Mouse (Mus musculus): Measurements from ENCODE around the gene Nfrkb. TPM values are rescaled to one million over a fixed set of nuclear protein-coding genes. Genes with fewer than 3 reads are reported as not detected.

The Nfrkb gene
- polyA plus RNA-seq, 1 experiment from 2014 or later, result 20.2 TPM

DNA sequence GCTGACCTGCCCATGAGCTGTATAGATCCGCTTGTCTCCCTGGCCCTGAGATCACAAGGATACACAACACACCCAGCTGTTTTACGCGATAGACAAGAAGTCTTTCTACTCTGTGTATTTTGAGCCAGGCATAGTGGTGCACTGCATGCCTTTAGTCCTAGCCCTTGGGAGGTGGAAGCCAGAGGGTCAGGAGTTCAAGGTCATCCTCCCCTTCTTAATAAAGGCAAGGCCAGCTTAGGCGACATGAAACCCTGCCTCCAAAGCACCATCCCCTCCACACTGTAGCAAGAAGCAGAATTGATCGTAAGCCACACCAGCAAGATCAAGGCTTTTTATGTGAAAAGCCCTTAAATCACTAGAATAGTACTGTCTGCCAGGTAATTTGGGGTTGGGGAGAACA, 45.8 kb downstream of the Nfrkb start:
- Histone ChIP-seq H3K36me3 (no peaks in the 10 kb centered on the region), H3K9ac (no peak overlapping the region), H3K9me3 (no peaks in the 10 kb centered on the region), H3K27me3 (no peaks in the 10 kb centered on the region), H3K4me1 (no peaks in the 10 kb centered on the region), H3K4me2 (no peak overlapping the region), H3K4me3 (no peak overlapping the region), H3K27ac (no peak overlapping the region)
- no peak for ATAC-seq (ENCODE audit: borderline replicate concordance, extremely low read depth, low FRiP score, low TSS enrichment)
- 82% methylated on average over 5 of the region's 5 CpGs for WGBS

DNA sequence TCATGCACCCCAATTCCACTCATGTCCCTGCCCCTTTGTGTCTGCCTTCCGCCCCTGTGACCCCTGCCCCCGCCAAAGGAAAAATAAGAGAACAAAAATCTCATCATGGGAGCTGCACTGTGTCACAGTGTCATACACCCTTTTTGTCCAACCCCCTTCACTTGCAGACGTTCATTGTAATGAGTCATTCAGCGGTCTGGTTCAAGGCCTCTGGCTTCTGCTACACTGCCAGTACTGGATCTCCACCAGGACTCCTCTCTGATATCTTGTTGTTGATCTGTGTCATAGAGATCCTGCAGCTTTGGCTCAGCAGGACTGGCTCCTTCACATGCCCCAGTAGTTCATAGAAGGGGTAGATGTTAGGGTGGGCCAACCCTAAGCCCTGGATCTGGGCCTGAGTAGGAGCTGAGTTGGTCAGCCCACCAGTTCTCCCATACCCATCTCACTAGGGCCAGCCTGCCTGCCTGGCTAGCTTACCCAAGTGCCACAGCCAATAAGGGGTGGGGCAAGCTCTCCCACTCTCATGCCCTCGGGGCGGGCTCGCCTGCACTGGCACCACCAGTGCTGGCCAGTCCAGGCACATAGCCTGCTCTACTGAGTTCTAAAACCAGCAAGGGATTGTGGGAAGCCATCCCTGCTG, 46.5 kb downstream of the Nfrkb start:
- Histone ChIP-seq H3K36me3 (no peaks in the 10 kb centered on the region), H3K9me3 (no peaks in the 10 kb centered on the region), H3K4me2 (no peak overlapping the region), H3K27me3 (no peaks in the 10 kb centered on the region), H3K4me1 (no peaks in the 10 kb centered on the region), H3K9ac (no peak overlapping the region), H3K4me3 (no peak overlapping the region), H3K27ac (no peak overlapping the region)
- WGBS, result 77% methylated on average over 7 of the region's 7 CpGs
- ATAC-seq (ENCODE audit: borderline replicate concordance, extremely low read depth, low FRiP score, low TSS enrichment), result no peak

DNA sequence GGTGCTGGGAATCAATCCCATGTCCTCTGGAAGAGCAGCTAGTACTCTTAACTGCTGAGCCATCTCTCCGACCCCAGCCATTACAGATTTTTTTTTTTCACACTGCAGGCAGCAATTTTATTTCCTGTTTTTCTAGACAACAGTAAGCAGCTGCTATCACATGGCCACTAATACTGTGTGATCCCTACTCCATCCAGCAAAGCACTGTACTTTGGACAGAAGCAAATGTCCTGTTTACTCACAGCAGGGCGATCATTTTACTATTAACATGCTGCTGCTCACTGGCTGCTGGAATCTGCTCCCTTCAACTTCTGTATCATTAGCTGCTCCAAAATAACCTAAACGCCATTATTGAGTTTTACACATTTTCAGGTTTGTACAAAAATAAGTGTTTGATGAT, 47.4 kb downstream of the Nfrkb start:
- 77% methylated on average over 3 of the region's 3 CpGs for WGBS
- H3K27me3 ChIP-seq, result no peaks in the 10 kb centered on the region
- ATAC-seq (ENCODE audit: borderline replicate concordance, extremely low read depth, low FRiP score, low TSS enrichment), result no peak
- no peak overlapping the region for H3K9ac ChIP-seq
- no peak overlapping the region for H3K27ac ChIP-seq
- H3K36me3 ChIP-seq, result no peaks in the 10 kb centered on the region
- H3K4me2 ChIP-seq, result no peak overlapping the region
- H3K4me1 ChIP-seq, result no peaks in the 10 kb centered on the region
- H3K9me3 ChIP-seq, result no peaks in the 10 kb centered on the region
- H3K4me3 ChIP-seq, result no peak overlapping the region

DNA sequence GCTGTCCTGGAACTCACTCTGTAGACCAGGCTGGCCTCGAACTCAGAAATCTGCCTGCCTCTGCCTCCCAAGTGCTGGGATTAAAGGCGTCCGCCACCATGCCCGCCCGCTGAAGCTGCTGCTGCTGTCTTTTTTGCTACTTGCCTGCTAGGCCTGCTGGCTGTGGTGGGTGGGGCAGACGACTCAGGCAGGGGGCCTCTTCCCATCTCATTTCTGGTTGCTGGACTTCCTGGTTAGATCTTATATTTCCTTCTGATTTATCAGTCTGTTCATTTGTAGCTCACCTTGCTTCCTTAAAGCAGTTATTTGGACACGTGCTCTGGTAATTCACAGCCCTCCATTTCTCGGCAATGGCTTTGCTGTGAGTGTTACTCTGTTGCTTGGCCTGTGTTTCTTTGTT, 49.4 kb downstream of the Nfrkb start:
- Histone ChIP-seq H3K27ac (no peak overlapping the region), H3K9ac (no peak overlapping the region), H3K4me1 (no peaks in the 10 kb centered on the region), H3K4me2 (no peak overlapping the region), H3K36me3 (no peaks in the 10 kb centered on the region), H3K27me3 (no peaks in the 10 kb centered on the region), H3K9me3 (no peaks in the 10 kb centered on the region), H3K4me3 (no peak overlapping the region)
- ATAC-seq (ENCODE audit: borderline replicate concordance, extremely low read depth, low FRiP score, low TSS enrichment), result no peak
- WGBS, result 80% methylated on average over 8 of the region's 8 CpGs

DNA sequence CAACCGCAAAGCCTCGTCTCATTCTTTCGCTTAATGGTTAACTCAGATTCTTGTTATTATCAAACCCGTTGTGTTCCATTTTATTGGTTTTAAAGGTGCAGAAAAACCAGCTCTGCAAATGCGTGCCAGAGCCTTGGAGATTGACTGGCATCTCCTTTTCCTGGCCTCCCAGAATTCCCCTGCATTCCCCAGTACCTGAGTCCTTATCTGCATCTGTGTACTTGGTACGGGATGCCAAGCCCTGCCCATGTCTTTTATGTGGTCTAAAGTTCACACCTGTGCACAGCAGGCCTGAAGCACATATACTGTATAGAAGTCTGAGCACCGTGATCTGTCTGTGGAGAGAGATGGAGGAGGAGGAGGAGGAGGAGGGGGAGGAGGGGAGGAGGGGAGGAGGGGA, 51.9 kb downstream of the Nfrkb start:
- H3K36me3 ChIP-seq, result no peaks in the 10 kb centered on the region
- ATAC-seq (ENCODE audit: borderline replicate concordance, extremely low read depth, low FRiP score, low TSS enrichment), result no peak
- 56% methylated on average over 7 of the region's 7 CpGs for WGBS
- no peak overlapping the region for H3K9ac ChIP-seq
- no peak overlapping the region for H3K4me3 ChIP-seq
- H3K4me1 ChIP-seq, result no peaks in the 10 kb centered on the region
- no peak overlapping the region for H3K4me2 ChIP-seq
- no peaks in the 10 kb centered on the region for H3K27me3 ChIP-seq
- no peaks in the 10 kb centered on the region for H3K9me3 ChIP-seq
- no peak overlapping the region for H3K27ac ChIP-seq

DNA sequence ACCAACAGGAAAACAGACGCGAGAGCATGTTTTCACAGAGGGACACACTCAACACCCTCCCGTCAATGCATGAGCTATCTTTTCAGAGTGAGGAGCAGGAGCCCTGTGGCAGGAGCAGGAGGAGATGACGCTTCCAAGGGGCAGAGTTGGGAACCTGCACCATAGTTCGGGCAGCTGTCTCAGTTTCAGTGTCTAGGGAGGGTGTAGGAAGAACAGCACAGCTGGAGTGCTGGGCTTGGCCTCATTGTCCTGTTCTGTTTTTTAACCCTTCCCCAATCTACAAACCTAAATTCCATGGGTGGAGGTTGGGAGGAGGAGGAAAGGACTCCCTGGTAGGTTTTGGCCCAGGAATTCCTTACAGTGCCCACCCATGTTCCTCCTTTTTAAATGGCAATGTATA, 52.8 kb downstream of the Nfrkb start:
- Histone ChIP-seq H3K4me1 (no peaks in the 10 kb centered on the region), H3K4me2 (no peak overlapping the region), H3K9ac (no peak overlapping the region), H3K27me3 (no peaks in the 10 kb centered on the region), H3K36me3 (no peaks in the 10 kb centered on the region), H3K27ac (no peak overlapping the region), H3K4me3 (no peak overlapping the region), H3K9me3 (no peaks in the 10 kb centered on the region)
- ATAC-seq (ENCODE audit: borderline replicate concordance, extremely low read depth, low FRiP score, low TSS enrichment), result no peak
- 58% methylated on average over 5 of the region's 5 CpGs for WGBS

DNA sequence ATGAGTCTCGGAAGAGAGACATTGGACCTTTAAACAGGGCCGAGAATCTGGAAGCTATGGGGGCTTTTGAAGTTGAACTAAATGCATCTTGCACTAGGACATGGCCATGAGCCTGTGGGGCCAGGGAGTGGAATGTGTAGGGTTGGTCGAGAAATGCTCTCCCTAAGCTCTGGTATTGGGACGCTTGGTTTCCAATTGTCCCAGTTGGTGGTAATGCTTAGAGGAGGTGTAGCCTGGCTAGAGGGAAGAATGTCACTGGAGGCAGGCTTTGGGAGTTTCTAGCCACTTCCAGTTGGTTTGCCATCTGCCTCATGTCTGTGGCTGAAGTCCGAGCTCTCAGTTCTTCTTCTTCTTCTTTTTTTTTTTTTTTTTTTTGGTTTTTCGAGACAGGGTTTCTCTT, 53.3 kb downstream of the Nfrkb start:
- no peak overlapping the region for H3K27ac ChIP-seq

DNA sequence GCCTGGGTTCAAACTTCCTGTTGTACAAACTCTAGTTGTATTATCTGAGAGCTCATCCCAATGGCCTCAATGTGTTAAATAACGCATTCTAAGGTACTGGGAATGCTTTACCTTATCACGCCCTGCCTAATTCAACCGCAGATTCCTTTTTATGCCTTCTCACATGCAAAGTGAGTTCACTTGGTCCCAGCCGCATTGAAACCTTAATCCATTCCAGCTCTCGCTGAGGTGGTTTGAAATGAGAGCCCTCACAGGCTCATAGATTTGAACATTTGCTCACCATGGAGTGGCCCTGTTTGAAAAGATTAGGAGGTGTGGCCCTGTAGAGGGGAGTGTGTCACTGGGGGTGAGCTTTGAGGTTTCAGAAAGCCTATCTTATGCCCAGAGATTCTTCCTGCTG, 54.4 kb downstream of the Nfrkb start:
- no peak overlapping the region for H3K9ac ChIP-seq
- no peak for ATAC-seq (ENCODE audit: borderline replicate concordance, extremely low read depth, low FRiP score, low TSS enrichment)
- no peak overlapping the region for H3K27ac ChIP-seq
- no peaks in the 10 kb centered on the region for H3K27me3 ChIP-seq
- no peak overlapping the region for H3K4me3 ChIP-seq
- no peaks in the 10 kb centered on the region for H3K36me3 ChIP-seq
- no peaks in the 10 kb centered on the region for H3K9me3 ChIP-seq
- H3K4me1 ChIP-seq, result no peaks in the 10 kb centered on the region
- no peak overlapping the region for H3K4me2 ChIP-seq
- 85% methylated on average over 5 of the region's 5 CpGs for WGBS

More for the DNA sequence above, 53.3 kb downstream of the Nfrkb start:
- H3K4me1 ChIP-seq, result no peaks in the 10 kb centered on the region
- ATAC-seq (ENCODE audit: borderline replicate concordance, extremely low read depth, low FRiP score, low TSS enrichment), result no peak
- no peaks in the 10 kb centered on the region for H3K27me3 ChIP-seq
- WGBS, result 84% methylated on average over 6 of the region's 6 CpGs
- no peaks in the 10 kb centered on the region for H3K36me3 ChIP-seq
- H3K9me3 ChIP-seq, result no peaks in the 10 kb centered on the region
- H3K4me3 ChIP-seq, result no peak overlapping the region
- H3K4me2 ChIP-seq, result no peak overlapping the region
- H3K9ac ChIP-seq, result no peak overlapping the region

DNA sequence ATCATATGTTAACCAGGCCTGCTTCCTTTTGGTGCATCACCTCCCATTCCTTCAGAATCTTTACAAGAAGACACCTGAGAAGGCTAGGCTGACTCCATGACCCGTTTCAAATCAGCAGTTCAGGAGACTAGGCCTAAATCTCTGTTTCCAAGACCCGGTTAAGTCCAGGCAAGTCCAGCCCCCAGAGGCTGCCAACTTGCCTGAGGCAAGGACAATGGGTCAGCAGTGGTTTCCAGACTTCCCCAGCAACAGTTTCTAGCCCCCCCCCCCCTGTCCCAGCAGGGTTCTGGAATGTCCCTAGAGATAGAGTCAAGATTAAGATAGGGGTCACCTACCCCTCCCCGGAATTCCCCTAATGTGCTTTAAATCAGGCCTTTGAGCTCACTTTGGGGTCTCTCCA, 55.5 kb downstream of the Nfrkb start:
- no peaks in the 10 kb centered on the region for H3K9me3 ChIP-seq
- H3K9ac ChIP-seq, result no peak overlapping the region
- no peaks in the 10 kb centered on the region for H3K4me1 ChIP-seq
- H3K36me3 ChIP-seq, result no peaks in the 10 kb centered on the region
- no peak overlapping the region for H3K4me3 ChIP-seq
- H3K27ac ChIP-seq, result no peak overlapping the region
- H3K4me2 ChIP-seq, result no peak overlapping the region
- no peak for ATAC-seq (ENCODE audit: borderline replicate concordance, extremely low read depth, low FRiP score, low TSS enrichment)
- 77% methylated on average over 3 of the region's 3 CpGs for WGBS
- H3K27me3 ChIP-seq, result no peaks in the 10 kb centered on the region

DNA sequence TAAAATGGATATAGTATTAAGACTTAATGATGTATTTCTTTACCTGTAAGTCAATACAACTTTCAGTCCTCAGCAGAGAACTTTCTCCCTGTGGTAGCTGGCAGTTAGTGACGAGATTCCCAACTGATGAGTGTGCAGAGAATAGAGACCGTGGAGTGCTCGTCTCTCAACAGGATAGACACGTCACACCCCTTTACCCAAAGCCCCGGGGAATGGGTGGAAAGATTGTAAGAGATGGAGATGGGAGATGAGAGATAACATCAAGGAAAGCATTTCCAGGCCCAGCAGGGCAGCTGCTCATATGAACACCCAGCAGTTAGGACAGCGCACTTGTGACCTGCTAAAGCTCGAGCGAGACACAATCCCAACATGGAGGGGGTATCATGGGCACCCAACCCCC, 58.2 kb downstream of the Nfrkb start:
- Histone ChIP-seq H3K4me3 (no peak overlapping the region), H3K9me3 (no peaks in the 10 kb centered on the region), H3K4me1 (no peaks in the 10 kb centered on the region), H3K36me3 (no peaks in the 10 kb centered on the region), H3K9ac (no peak overlapping the region), H3K27ac (no peak overlapping the region), H3K27me3 (no peaks in the 10 kb centered on the region), H3K4me2 (no peak overlapping the region)
- 74% methylated on average over 8 of the region's 8 CpGs for WGBS
- ATAC-seq (ENCODE audit: borderline replicate concordance, extremely low read depth, low FRiP score, low TSS enrichment), result no peak

DNA sequence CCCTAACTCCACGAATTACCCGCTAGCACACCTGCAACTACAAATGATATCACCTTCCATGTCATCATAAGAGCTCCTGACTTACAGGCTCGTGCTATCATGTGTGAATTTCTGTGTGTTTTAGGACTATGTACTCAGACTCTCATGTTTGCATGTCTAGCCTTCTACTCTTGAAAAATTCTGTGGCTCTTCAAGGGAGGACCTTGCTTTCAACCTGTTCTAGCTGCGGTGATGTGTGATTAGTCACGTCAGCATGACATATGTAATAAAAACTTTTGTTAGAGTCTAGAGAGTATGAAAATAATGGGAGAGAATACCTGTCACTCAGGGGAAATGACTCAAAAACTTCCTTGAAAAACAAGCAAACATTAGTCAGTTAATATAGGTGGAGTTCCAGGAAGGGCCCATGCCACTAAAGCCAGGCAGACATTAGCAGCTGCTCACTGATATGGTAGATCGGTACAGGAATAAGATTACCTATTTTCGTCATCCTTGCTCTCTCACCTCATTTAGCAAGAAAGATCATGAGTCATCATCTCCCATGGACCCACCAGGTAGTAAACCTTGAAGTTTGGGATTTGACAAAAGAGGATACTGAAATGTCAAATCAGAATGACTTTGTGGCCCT, 63.3 kb downstream of the Nfrkb start:
- Histone ChIP-seq H3K27ac (no peak overlapping the region), H3K27me3 (no peaks in the 10 kb centered on the region), H3K36me3 (no peaks in the 10 kb centered on the region), H3K4me3 (no peak overlapping the region), H3K9me3 (no peaks in the 10 kb centered on the region), H3K4me1 (no peaks in the 10 kb centered on the region), H3K9ac (no peak overlapping the region), H3K4me2 (no peak overlapping the region)
- no peak for ATAC-seq (ENCODE audit: borderline replicate concordance, extremely low read depth, low FRiP score, low TSS enrichment)
- 75% methylated on average over 7 of the region's 7 CpGs for WGBS

DNA sequence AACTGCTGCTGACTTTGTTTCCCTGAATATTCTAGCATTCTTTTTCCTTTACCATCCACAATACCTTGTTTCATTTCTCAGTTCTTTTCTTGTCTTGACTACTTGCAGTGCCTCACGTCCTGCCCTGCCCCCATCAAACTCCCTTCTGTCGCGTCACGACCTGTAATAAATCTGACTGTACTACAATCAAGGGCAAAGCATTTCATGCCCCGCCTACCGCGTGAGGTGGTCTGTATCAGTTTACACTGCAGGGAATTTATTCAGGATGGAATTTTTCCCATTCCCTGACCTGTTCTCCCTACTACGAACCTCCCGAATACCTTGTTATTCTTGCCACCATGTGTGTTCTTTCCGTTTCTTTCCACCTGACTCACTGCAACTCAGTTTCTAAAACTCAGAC, 66.2 kb downstream of the Nfrkb start:
- Histone ChIP-seq H3K4me3 (no peak overlapping the region), H3K4me2 (no peak overlapping the region), H3K9me3 (no peaks in the 10 kb centered on the region), H3K36me3 (no peaks in the 10 kb centered on the region), H3K27ac (no peak overlapping the region), H3K9ac (no peak overlapping the region), H3K4me1 (no peaks in the 10 kb centered on the region), H3K27me3 (no peaks in the 10 kb centered on the region)
- ATAC-seq (ENCODE audit: borderline replicate concordance, extremely low read depth, low FRiP score, low TSS enrichment), result no peak
- 51% methylated on average over 10 of the region's 10 CpGs for WGBS

DNA sequence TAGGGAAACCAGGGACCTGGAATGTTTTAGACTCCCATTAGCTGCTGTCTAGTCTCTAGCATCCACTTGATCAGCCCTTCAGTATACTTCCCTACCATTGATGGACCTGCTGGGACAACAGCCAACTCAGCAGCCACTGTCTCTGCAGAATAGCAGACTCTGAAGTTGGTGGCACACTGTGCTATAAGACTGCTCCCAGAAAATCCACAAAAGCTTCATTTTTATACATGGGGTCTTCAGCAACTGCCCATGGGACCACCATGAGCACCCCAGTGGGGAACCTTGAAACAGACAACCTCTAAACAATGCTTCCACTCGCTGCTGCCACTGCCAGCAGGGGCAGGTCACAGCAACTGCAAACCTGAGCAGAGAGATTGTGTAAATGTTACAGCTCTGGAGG, 68.4 kb downstream of the Nfrkb start:
- no peak for ATAC-seq (ENCODE audit: borderline replicate concordance, extremely low read depth, low FRiP score, low TSS enrichment)
- Histone ChIP-seq H3K9ac (no peak overlapping the region), H3K4me1 (no peaks in the 10 kb centered on the region), H3K27me3 (no peaks in the 10 kb centered on the region), H3K4me3 (no peak overlapping the region), H3K4me2 (no peak overlapping the region), H3K36me3 (no peaks in the 10 kb centered on the region), H3K27ac (no peak overlapping the region), H3K9me3 (no peaks in the 10 kb centered on the region)
- 62% methylated on average over 1 of the region's 1 CpGs for WGBS

Data from lung, embryonic 15.5 days (tissue).